Mouse (Mus musculus): ENCODE results near the gene Nrarp.

DNA sequence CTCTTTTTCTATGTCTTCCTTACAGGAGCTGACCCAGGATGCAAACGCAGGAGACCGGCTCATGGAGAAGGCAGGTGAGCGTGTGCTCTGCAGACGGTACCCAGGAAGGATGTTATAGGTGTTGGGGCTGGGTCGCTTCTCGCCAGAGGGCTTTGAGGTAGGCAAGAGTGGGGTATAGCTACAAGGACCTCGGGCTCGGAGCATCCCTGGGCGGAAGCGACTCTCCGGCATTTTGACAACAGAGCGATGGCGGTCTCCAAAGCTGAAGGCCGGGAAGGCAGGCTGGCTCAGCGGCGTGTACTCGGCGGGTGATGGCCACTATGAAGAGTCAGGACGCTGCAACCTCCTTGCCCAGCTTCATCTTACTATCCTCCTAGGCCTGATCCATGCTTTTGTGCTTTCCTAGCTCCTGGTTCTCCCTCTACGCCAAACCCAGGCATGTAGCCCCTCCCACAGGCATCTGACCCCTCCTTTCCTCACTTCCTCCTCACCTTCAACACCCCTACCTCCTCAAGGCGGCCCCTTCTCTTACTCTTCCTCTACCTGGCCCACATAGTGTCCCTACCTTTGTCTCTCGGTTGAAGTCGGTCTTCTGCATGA is 32.8 kb downstream of the Nrarp start:
- no peak for TF ChIP-seq POLR2A (IDR thresholded peaks at IDR 0.05; ENCODE audit: borderline replicate concordance, extremely low read depth, low read depth, low read length)
- no peak for TF ChIP-seq CTCF (IDR thresholded peaks at IDR 0.05; ENCODE audit: insufficient read depth, low read length)
